Mouse (Mus musculus) liver, postnatal 0 days (tissue): ENCODE results near the gene Eif4a3. TPM values are rescaled to one million over a fixed set of nuclear protein-coding genes. Genes with fewer than 3 reads are reported as not detected.

Experiments used
- ATAC-seq: fragments of 200-750 bp; cut with Nextera tagmentation; 2 replicates; pipeline ENCODE4 v1.8.0; 2017; ENCODE audit warnings: mild to moderate bottlenecking, moderate library complexity
- DNase-seq: peaks from one replicate; pipeline ENCODE4 v3.0.0-alpha.2; 2016
- H3K27ac ChIP-seq: fragments of 300-500 bp; sonication (generic); 2 replicates; pipeline ENCODE4 v1.5.1; 2014; ENCODE audit warnings: antibody characterized with exemption, moderate library complexity, mild to moderate bottlenecking, low read depth
- H3K27me3 ChIP-seq: fragments of 300-500 bp; sonication (generic); 2 replicates; pipeline ENCODE4 v1.6.1; 2014; ENCODE audit warnings: low read length, control low read depth, mixed read lengths; ENCODE audit not compliant: insufficient read depth
- H3K36me3 ChIP-seq: fragments of 300-500 bp; sonication (generic); replicated peaks from 2 replicates; pipeline ENCODE4 v1.6.1; 2014; ENCODE audit warnings: mild to moderate bottlenecking, control low read depth, low read length, moderate library complexity, mixed read lengths; ENCODE audit not compliant: insufficient read depth
- H3K4me1 ChIP-seq: fragments of 300-500 bp; sonication (generic); 2 replicates; pipeline ENCODE4 v1.6.1; 2014; ENCODE audit warnings: antibody characterized with exemption, mild to moderate bottlenecking, control low read depth; ENCODE audit not compliant: insufficient read depth
- H3K4me2 ChIP-seq: fragments of 300-500 bp; sonication (generic); 2 replicates; pipeline ENCODE4 v1.6.1; 2014; ENCODE audit warnings: low read depth, mild to moderate bottlenecking, low read length, moderate library complexity, mixed read lengths
- H3K4me3 ChIP-seq: fragments of 300-500 bp; sonication (generic); 2 replicates; pipeline ENCODE4 v1.5.1; 2014; ENCODE audit warnings: low read depth, low read length
- H3K9ac ChIP-seq: fragments of 300-500 bp; sonication (generic); replicated peaks from 2 replicates; pipeline ENCODE4 v1.6.1; 2014; ENCODE audit warnings: mild to moderate bottlenecking, moderate library complexity
- H3K9me3 ChIP-seq: fragments of 300-500 bp; sonication (generic); 2 replicates; pipeline ENCODE4 v1.6.1; 2016; ENCODE audit warnings: mild to moderate bottlenecking, control low read depth, low read length, mixed read lengths
- CTCF ChIP-seq: sonication (generic); IDR thresholded peaks from 2 replicates; pipeline ENCODE4 v1.5.1; 2016; ENCODE audit warnings: antibody characterized with exemption, low read depth
- EP300 ChIP-seq: IDR thresholded peaks from 2 replicates; pipeline ENCODE4 v1.6.1; 2016; ENCODE audit warnings: antibody characterized with exemption, low read depth, mild to moderate bottlenecking
- WGBS: fragments of 180-500 bp; shearing (Covaris S2); extraction: QIAGEN DNeasy Blood & Tissue Kit; methylation state at CpG from one replicate; pipeline ENCODE4 v1.1.7; 2014; ENCODE audit not compliant: insufficient replicate concordance; 5-methylcytosine and 5-hydroxymethylcytosine counted together
- polyA plus RNA-seq: library from polyadenylated mRNA; unstranded; fragments of >200 nt; fragmentation: Nextera tagmentation; extraction: Ambion mirVana; gene quantifications from 2 replicates; pipeline ENCODE4 v1.2.1, GENCODE M21; 2015

Eif4a3 gene
- polyA plus RNA-seq, result 119 and 125 TPM in 2 replicates

- DNase-seq, result peak; percentile 98
- H3K9me3 ChIP-seq, result no peaks in the 10 kb centered on the region
- H3K27ac ChIP-seq, result peak within 1 kb of the TSS; percentile 90
- H3K27me3 ChIP-seq, result no peaks in the 10 kb centered on the region
- peak within 1 kb of the TSS; percentile 99 for H3K9ac ChIP-seq
- under 1% methylated on average over 80 of the region's 89 CpGs for WGBS
- peaks cover 30% of the 10 kb centered on the region for H3K36me3 ChIP-seq
- peaks cover 11% of the 10 kb centered on the region for H3K4me1 ChIP-seq
- peak within 1 kb of the TSS; percentile 97 for H3K4me3 ChIP-seq
- H3K4me2 ChIP-seq, result peak within 1 kb of the TSS; percentile 78
- peak; percentile 98 for ATAC-seq
- TF ChIP-seq EP300 (peak; percentile 81), CTCF (no peak)
Observed at GRCm38 (mm10) chr11:119299391-119300245, at the start of gene Eif4a3. TSS of gene Eif4a3 (minus strand) at chr11:119300089.

- no peaks in the 10 kb centered on the region for H3K27me3 ChIP-seq
- no peaks in the 10 kb centered on the region for H3K9me3 ChIP-seq
- ATAC-seq (no peak), DNase-seq (no peak)
- TF ChIP-seq CTCF (no peak), EP300 (no peak)
- H3K4me3 ChIP-seq, result no peak overlapping the region
- no peak overlapping the region for H3K27ac ChIP-seq
- H3K9ac ChIP-seq, result no peak overlapping the region
- 40% methylated on average over 4 of the region's 4 CpGs for WGBS
- H3K36me3 ChIP-seq, result no peaks in the 10 kb centered on the region
- no peaks in the 10 kb centered on the region for H3K4me1 ChIP-seq
- no peak overlapping the region for H3K4me2 ChIP-seq
Observed at GRCm38 (mm10) chr11:119347125-119347524, 47.2 kb upstream of the Eif4a3 start.

- no peak for DNase-seq
- Histone ChIP-seq H3K4me3 (no peak overlapping the region), H3K36me3 (no peaks in the 10 kb centered on the region), H3K4me1 (no peaks in the 10 kb centered on the region), H3K4me2 (no peak overlapping the region), H3K9ac (no peak overlapping the region), H3K27ac (no peak overlapping the region), H3K9me3 (no peaks in the 10 kb centered on the region), H3K27me3 (no peaks in the 10 kb centered on the region)
- no peak for ATAC-seq
- TF ChIP-seq CTCF (no peak), EP300 (no peak)
- WGBS, result 25% methylated on average over 6 of the region's 6 CpGs
Observed at GRCm38 (mm10) chr11:119344865-119345264, 45.0 kb upstream of the Eif4a3 start.

- H3K36me3 ChIP-seq, result no peaks in the 10 kb centered on the region
- TF ChIP-seq EP300, result no peak
- TF ChIP-seq CTCF, result no peak
- H3K4me1 ChIP-seq, result no peaks in the 10 kb centered on the region
- H3K27ac ChIP-seq, result no peak overlapping the region
- DNase-seq (no peak), ATAC-seq (no peak)
- no peak overlapping the region for H3K4me3 ChIP-seq
- H3K27me3 ChIP-seq, result no peaks in the 10 kb centered on the region
- WGBS, result 79% methylated on average over 8 of the region's 8 CpGs
- no peak overlapping the region for H3K4me2 ChIP-seq
- H3K9ac ChIP-seq, result no peak overlapping the region
- H3K9me3 ChIP-seq, result no peaks in the 10 kb centered on the region
Observed at GRCm38 (mm10) chr11:119344178-119344577, 44.3 kb upstream of the Eif4a3 start.

- DNase-seq (peak; percentile 85), ATAC-seq (peak; percentile 53; the same call in 1 of the 2 replicates)
- Histone ChIP-seq H3K9ac (no peak overlapping the region), H3K27ac (no peak overlapping the region), H3K27me3 (no peaks in the 10 kb centered on the region), H3K4me2 (no peak overlapping the region), H3K4me1 (no peaks in the 10 kb centered on the region), H3K9me3 (no peaks in the 10 kb centered on the region), H3K4me3 (no peak overlapping the region), H3K36me3 (no peaks in the 10 kb centered on the region)
- peak; percentile 94 for TF ChIP-seq CTCF
- no peak for TF ChIP-seq EP300
- 6% methylated on average over 5 of the region's 5 CpGs for WGBS
Observed at GRCm38 (mm10) chr11:119339637-119340036, 39.7 kb upstream of the Eif4a3 start.

- ATAC-seq (no peak), DNase-seq (no peak)
- Histone ChIP-seq H3K4me3 (no peak overlapping the region), H3K36me3 (no peaks in the 10 kb centered on the region), H3K9me3 (no peaks in the 10 kb centered on the region), H3K9ac (no peak overlapping the region), H3K4me1 (no peaks in the 10 kb centered on the region), H3K27me3 (no peaks in the 10 kb centered on the region), H3K27ac (no peak overlapping the region), H3K4me2 (no peak overlapping the region)
- 47% methylated on average over 5 of the region's 5 CpGs for WGBS
- no peak for TF ChIP-seq EP300
- TF ChIP-seq CTCF, result no peak
Observed at GRCm38 (mm10) chr11:119339179-119339578, 39.3 kb upstream of the Eif4a3 start.
